Mouse (Mus musculus) layer of hippocampus, postnatal 14 days (tissue): ENCODE results near the gene Rpl36a-ps1. TPM values are rescaled to one million over a fixed set of nuclear protein-coding genes. Genes with fewer than 3 reads are reported as not detected.
"Not testable (repeated sequence)": the region's sequence is repeated elsewhere in the genome, so short reads cannot be mapped to it uniquely, and the experiment has no call there.

Experiments used
- DNase-seq, 2 experiments: peaks; one replicate each; pipeline ENCODE4 v3.0.0; 2021 to 2022; ENCODE audit warnings: low spot score in 2 of 2, mixed read lengths in 1 of 2
- long read RNA-seq, 2 experiments: library from polyadenylated mRNA; stranded (forward); transcript quantifications; one replicate each; pipeline ENCODE4 v2.0.0; 2021
- total RNA-seq, 2 experiments: library from RNA; stranded (reverse); gene quantifications; 2 replicates each; pipeline ENCODE4 v1.2.3; 2021

Gene Rpl36a-ps1
- 1 to 10 TPM in 1 of 2 experiments, under 1 TPM in 1; 0.90 to 1.4 TPM for total RNA-seq
- long read RNA-seq, experiment 1 = 0 reads
- long read RNA-seq, experiment 2, partial matches to known transcripts = 0 of 2 reads
- long read RNA-seq, experiment 2, other reads (novel, unspliced or antisense) = 0 of 2 reads

DNA sequence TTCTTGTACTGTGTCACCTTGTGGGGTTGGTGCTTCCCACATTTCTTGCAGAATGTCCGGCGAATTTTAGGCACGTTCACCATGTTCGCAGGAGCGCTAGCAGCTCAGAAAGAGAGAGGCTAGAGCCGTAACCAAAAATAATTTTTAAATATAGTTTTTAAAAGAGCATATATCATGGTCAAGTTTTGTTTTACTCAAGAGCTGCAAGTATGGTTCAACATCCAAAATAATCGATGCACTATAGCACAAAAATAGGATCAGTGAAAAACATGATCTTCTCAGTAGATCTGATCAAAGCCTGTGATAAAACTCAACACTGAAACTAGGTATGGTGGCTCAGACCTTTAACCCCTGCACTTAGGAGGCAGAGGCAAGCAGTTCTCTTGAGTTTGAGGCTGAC is at the start of gene Rpl36a-ps1:
TSS of gene Rpl36a-ps1 (minus strand) at position 101 of the 400 bp plus-strand sequence.
- DNase-seq = no peak

DNA sequence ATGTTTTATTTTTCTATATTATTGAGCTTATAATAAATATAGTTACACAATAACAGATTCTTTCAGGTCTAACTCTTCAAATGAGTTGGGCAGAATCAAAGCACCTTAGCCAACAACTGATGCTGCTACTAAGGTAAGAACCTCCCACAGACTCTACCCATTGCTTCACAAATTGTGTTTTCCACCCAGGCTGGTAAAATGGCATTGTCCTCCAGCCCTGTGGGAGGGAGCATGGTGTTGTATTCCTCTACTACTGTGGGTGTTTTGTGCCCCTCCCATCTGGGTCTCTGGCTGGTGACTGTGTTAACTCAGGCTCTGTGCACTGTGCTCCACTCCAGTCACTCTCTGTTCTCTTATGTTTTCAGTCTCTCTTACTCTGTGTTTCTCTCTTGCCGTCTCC is 49.4 kb upstream of the Rpl36a-ps1 start:
- peak in 1 of 2 experiments; percentile 16 for DNase-seq

DNA sequence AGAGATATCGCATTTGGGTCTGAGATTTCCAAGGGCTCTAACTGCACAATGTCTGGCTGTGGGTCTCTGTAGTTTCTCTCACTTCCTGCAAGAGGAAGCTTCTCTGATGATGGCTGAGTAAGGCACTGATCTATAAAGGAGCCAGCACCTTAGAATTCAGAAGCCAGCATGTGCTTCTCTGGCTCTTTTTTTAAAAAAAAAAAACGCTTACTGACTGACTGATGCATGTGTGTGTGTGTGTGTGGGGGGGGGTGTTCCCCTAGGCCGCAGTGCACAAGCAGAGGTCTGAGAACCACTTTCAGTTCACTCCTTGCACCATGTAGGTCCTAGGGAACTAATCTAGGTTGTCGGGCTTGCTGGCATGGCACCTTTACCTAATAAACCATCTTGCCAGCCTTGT is 47.3 kb upstream of the Rpl36a-ps1 start:
- DNase-seq = no peak

DNA sequence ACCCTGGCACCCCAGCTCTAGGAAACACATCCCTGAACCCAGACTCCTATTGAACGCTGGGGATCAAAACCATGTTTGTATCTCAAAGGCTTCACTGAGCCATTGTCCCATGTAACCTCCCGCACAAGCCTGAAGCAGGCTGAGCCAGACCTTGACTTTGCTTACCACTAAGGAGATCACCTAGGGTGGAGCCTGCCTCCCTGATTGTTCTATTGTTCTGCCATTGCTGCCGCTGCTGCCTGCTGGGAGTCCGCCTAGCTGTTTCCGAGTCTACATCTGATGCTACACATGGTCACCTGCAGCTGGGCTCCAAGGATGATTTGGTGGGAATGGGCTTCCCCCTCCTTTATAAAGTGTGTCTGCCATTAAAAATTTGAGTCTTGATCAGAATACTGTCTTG is 45.2 kb upstream of the Rpl36a-ps1 start:
- DNase-seq = not testable (repeated sequence)

DNA sequence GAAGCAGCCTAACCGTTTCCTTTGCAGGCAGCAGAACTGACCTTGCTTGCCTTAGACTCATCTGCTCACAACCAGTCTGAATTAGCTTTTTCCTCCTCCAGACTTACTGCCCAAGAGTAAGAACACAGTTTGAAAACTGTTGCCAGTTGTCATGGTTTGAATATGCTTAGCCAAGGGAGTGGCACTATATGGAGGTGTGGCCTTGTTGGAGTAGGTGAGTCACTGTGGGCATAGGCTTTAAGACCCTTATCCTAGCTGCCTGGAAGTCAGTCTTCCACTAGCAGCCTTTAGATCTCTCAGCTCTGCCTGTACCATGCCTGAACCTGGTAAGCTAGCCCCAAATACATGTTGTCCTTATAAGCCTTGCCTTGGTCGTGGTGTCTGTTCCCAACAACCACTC is 43.6 kb upstream of the Rpl36a-ps1 start:
- DNase-seq = no peak

DNA sequence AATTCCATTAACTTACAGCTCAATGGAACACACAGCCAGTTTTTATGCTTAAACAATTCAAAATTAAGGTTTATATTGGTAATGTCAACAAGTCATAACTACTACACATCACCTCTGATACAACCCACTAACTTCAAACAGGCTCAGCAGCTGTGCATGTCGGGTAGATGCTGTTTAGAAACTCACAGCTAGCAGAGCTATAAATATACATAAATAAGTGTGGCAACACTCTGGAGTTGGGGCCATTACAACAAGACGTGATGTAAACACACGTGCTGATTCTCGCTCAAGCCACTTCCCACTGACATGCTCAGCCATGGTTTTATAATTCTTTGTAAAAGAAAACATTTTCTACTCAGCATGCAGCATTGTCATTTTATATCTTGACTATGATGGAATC is 41.9 kb upstream of the Rpl36a-ps1 start:
- DNase-seq = no peak

DNA sequence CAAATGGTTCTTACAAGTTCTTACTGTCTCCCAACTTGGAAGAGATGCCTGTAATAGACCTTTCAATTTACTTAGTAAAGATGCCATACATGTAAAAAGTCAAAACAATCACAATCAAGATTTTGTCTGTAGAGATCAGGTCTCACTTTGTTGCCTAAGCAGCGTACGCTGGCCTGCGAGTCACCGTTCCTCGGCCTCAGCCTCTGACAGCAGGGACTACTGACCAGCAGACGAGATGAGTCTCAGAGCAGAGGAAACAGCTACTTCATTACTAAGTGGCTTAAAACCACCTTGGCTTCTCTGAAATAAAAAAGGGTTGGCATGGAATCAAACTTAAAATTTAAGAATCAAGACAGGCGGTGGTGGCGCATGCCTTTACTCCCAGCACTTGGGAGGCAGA is 40.7 kb upstream of the Rpl36a-ps1 start:
- DNase-seq = not testable (repeated sequence)

DNA sequence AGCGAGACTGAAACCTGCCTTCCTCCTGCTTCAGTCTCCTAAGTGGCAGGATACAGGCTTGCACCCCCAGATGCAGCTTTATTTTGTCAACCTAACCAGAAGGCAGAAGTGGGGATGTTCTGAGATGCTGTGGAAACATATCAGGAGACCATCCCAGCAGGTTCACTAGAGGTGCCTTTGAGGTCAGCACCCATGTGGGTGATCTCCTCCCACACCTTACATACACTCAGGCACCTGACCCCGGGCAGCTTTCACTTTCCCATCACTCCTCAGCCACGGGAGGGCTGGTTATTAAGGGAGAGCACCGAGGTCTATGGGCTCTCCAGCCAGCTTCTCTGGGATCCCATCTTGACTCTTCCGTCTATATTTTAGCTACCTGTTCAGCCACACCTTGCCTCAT is 38.5 kb upstream of the Rpl36a-ps1 start:
- no peak for DNase-seq

DNA sequence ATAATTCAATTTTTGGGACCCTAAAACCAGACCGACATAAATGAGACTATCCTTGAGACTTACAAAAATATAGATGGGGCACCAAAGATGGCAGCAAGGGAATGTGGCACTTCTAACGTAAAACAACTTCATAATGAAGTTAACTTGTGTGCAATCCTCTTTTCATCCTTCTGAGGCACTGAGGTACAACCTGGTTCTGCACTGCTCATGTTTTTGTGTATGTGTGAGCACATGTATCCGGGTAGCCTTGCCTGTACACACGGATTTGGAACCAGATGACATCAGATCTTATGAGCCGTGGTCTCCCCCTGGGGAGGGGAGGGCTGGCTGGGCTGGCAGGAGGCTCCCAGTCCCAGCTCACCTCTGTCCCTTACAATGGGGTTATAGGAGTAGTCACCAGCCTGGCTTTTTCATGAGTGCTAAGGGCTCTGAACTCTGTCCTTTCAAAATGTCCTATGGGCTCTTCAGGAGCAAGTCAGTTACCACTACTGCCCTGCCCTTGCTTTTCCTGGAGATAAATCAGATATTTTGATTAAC is 37.3 kb upstream of the Rpl36a-ps1 start:
- no peak for DNase-seq

DNA sequence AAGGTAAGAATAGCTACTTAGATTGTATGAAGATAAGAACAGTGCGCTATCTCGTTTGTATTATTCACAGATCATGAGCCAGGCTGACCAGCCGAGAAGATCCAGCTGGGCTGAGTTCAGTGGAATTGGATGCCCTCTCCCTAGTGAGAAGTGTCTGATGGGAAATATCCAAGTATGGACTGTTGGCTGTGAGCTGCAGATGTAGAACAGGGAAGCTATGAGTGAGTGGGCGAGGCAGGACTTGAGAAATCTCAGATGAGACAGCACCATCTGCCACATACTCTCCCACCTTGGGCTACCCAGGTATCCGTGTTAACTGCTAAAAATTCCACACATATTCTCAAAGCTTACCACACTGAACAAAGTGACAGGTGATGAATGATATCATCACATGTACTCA is 35.9 kb upstream of the Rpl36a-ps1 start:
- no peak for DNase-seq

DNA sequence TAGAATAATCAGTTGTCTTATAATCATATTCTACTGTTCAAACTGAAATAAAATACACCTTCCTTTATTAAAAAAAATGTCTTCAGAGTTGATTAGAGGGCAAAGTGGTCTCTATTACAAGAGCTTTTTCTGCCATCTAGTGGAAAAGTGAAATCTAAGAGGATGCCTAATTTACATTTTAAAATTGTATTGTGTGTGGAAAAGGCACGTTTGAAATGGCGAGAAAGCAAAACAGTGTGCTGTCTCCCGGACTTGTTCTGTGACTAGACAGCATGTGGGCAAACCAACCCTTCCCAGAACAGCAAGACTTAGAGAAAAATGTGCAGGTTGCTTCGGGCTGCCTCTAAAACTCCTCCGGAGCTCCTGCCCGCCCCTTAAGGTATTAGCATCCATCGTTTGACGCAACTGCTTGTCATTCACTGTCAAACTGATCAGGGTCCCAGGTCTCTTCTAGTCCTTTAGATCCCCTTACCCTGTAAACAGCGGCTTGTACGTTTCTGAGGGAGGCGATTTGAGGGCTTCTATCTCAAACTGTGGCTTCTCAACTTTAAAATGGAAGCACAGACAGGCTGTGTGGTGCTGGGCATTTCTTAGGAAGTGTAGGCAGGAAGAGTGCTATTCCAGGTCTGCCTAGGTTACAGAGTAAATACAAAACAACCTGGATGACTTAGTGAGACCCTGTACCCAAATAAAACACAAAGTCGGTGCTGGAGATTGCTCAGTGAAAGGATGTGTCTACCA is 28.4 kb upstream of the Rpl36a-ps1 start:
- DNase-seq = peak in 1 of 2 experiments; percentile 26

DNA sequence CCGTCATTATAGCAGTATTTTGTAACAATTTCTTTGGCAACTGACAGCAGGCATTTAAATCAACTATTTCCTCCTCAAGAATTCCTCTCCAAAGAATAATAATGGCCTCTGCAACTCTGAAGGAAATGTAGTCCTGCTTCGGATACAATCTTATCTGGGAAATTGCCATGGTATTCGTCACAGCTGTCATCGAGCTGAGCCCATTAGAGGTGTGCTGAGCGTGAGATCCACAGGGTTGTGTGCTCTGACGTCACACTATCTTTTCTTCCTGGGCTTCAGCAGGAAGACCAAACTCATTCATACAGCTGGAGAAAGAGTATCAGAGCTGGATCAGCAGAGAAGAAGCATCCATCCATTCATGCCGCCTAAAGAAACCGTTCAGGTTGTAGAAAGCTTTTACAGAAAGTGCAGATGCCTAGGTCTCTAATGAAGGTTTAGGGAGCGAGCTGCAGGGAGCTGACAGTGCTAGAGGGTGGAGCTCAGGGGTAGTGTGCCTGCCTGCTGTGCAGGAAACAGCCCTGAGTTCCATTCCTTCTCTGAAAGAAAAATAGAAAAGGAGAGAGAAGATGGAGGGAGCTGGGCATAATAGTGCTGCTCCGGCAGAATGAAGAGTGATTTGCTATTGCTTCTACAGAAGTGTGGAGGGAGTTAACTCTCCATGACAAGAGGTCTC is 25.2 kb upstream of the Rpl36a-ps1 start:
- DNase-seq = no peak

DNA sequence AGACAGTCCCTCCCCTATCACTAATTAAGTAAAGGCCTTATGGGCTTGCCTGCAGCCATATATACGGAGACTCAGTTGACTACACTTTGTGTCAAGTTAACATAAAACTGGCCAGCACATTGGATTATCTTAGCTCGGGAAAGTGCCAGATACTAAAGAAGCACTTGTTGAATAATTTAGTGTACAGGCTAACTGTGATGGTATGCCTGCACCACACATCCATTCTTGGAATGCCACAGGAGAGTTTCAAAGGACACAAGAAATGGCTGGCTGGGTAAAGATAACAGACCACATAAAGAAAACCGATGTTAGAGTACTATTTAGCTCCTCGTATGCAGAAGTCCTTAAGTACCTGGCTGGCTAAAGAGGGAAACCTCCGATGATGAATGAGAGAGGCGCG is 24.6 kb upstream of the Rpl36a-ps1 start:
- DNase-seq = no peak

DNA sequence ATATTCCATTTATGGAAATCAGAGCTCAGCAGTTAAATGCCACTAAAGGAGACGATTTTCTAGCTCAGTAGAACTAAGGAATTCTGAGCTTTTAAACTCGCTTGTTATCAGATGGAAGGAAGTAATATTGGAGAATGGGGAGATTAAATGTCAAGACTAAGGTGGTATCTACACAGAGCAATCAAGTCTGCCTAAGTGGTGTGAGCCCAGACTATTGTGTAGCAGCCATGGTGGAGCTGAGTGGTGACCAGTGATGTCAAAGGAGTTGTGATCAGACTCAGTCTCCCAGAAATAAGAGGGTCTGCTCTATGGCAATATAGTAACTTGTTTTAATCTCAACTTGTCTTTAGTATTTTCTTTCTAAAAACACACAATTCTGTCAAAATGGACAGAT is 16.8 kb upstream of the Rpl36a-ps1 start:
- no peak for DNase-seq

DNA sequence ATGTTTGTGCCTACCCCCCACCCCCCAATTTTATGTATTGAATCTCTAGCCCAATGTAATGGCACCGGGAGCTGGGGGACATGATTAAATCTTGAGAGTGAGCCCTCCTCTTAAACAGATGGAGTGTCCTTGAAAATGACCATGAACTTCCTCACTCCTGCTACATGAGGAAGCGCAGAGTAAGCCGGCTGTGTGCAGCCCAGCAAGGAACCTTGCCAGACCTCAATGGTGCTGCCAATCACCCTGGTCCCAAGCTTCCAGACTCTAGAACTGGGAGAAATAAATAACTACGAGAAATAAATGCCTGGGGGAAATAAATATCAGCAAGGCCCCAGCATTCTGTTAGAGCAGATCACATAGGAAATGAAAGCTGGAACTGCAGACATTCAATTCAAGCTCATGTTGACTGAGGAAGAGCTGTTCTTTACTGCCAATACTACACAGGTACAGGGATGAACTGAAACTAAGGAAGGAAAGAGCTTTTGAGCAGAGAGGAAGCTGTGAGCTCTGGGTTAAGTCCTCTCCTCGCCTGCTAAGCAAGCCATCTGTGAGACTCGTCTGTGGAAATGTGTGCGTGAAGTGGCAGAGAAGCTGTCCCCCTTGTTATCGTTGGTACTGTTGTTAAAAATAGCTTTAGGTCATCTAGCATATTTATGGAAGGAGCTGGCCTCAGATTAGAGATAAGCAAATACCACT is 16.3 kb upstream of the Rpl36a-ps1 start:
- no peak for DNase-seq

DNA sequence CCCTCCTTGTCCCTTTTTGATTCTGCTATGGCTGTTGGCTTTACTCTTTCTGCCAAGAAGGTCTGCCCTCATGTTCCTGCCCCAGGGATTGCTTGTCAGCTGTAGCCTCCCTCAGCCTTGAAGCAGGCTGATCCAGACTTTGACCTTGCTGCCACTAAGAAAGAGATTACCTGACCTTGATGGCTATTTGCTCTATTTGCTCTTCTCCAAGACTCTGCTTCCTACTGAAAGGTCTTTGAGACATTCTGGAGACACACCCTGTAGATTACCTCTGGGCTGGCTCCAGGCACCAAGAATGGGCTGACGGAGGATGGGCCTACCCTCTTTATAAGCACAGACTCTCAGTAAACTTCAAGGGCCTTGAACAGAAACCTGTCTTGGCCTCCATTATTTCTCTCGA is 1.6 kb downstream of the Rpl36a-ps1 start:
- DNase-seq = no peak

DNA sequence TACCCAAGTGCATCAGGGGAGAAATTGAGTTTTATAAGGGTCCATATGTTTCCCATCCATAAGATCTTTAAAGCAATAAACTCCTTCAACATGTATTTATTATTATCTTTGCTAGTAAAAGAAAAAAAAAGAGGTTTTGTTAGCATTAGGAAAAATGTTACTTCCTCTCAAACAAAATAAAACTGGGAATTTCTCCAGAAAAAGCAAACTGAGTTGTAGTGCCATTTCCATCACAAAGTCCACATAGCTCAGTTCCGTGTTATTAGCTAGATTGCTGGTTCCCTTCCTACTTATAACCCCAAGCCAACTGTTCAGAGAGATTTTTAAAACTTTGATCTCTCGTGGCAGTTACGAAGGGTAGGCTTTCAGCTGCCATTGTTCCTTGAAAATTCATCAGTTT is 3.5 kb downstream of the Rpl36a-ps1 start:
- DNase-seq = no peak

DNA sequence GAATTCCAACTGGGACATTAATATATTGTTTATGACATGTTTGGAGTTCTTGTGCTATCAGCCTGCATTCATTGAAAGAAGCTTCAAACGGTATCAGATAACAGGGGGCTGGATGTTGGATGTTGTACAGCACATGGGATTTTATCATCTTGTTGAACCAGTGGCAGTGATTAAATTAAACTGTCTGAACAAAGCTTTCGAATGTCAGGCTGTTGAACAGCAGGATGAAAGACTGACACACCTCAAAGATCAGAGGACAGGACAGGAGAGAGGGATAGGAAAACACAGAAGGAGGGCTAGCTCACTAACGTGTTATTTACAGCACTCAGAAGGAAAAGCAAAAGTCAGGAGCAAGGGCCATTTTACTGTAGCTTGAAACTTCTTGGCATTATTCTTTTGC is 4.3 kb downstream of the Rpl36a-ps1 start:
- no peak for DNase-seq

DNA sequence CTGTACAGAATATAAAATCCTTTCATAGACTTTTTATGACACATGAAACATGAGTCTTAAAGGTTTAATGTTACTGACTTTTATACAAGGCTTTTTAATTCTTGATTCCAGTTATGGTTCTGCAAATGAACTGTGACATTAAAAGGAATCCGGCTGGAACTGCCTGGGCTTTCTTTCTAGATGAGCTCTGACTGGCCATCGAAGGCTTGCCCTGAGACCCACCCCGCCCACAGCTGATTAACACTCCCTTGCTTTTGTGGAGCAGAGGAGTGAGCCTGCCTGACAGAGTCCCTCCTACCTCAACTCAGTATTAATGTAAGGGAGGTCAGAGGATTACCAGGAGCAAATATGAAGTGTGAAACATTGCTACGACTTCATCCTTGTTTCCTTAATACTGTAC is 22.2 kb downstream of the Rpl36a-ps1 start:
- no peak for DNase-seq

DNA sequence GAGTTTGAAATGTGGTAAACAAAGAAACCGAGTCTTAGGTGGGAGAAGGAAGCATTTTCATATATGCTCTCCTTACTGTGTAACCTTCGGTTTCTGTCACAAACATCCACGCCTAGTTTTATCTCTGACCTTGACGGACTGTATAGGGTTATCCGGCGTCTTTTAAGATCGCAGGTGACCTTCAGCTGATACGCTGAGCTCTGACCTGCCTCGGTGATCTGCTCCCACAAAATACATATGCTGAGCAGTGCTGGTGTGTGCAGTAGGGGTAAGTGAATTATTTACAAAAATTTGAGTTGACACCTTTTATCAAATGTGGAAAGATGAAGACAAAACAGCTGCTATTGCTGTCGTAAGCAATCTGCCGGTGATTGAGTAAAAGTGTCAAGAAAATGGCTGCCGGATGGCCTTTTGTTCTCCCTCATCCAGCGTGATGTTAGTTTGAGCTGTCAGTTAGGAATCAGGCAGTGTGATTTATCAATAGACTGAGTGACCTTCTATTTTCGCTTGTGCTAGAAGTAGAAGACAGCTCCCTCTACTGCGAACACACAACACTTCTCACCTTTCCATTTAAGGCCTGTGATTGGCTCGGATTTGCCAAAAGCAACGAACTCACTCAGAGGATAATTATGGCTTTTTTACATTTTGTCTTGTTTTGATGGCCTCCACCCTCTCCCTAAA is 35.0 kb downstream of the Rpl36a-ps1 start:
- DNase-seq = no peak

DNA sequence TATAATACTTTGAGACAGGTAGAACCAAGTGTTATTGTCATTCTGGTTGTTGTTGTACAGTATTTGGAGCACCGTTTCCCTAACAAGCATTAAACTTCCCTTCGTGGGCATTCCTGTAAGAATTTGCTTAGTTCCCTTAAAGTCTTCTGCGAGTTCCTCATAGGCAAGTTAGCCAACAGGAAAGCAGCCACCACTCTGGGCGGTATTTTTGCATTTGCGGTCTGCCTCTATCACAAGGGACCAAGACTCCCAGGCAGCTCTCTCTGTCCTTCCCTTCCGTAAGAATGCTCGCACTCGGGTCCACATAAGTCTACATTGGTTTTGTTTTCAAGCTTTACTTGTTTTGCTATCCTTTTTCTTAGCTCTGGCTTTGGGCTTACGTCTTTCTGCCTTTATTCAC is 37.3 kb downstream of the Rpl36a-ps1 start:
- no peak for DNase-seq
